Mouse (Mus musculus) bone marrow macrophage, adult 2 months (primary cell): ENCODE measurements around the gene Aktip.

ENCODE experiments used
- CTCF ChIP-seq: IDR thresholded peaks from 2 replicates; pipeline ENCODE4 v1.5.1; 2012; ENCODE audit warnings: low read depth, mild to moderate bottlenecking, low read length, moderate library complexity
- POLR2A ChIP-seq: IDR thresholded peaks from 2 replicates; pipeline ENCODE4 v1.6.1; 2012; ENCODE audit warnings: mild to moderate bottlenecking, low read depth, low read length, borderline replicate concordance

- TF ChIP-seq CTCF = no peak
- no peak for TF ChIP-seq POLR2A
Observed at GRCm38 (mm10) chr8:91158617-91159016, 41.2 kb downstream of the Aktip start.
